Mouse (Mus musculus) intestine, embryonic 14.5 days (tissue): ENCODE results near the gene Ddx39b. TPM values are rescaled to one million over a fixed set of nuclear protein-coding genes. Genes with fewer than 3 reads are reported as not detected.
"Not testable (repeated sequence)": the region's sequence is repeated elsewhere in the genome, so short reads cannot be mapped to it uniquely, and the experiment has no call there.

ENCODE experiments used
- ATAC-seq: fragments of 200-750 bp; cut with Nextera tagmentation; replicated peaks from 2 replicates; pipeline ENCODE4 v1.8.0; 2017; ENCODE audit warnings: low read depth, moderate number of reproducible peaks, moderate TSS enrichment, moderate library complexity; ENCODE audit not compliant: low FRiP score, low TSS enrichment
- DNase-seq: peaks from one replicate; pipeline ENCODE4 v3.0.0-alpha.2; 2018; ENCODE audit warnings: low spot score
- H3K27ac ChIP-seq: fragments of 300-500 bp; sonication (generic); 2 replicates; pipeline ENCODE4 v1.5.1; 2014; ENCODE audit warnings: low read depth, mild to moderate bottlenecking, control low read depth
- H3K27me3 ChIP-seq: fragments of 300-500 bp; sonication (generic); replicated peaks from 2 replicates; pipeline ENCODE4 v1.6.1; 2014; ENCODE audit warnings: low read length, control low read depth; ENCODE audit not compliant: control insufficient read depth, insufficient read depth
- H3K36me3 ChIP-seq: fragments of 300-500 bp; sonication (generic); 2 replicates; pipeline ENCODE4 v1.6.1; 2014; ENCODE audit warnings: low read length, control low read depth; ENCODE audit not compliant: control insufficient read depth, insufficient read depth
- H3K4me1 ChIP-seq: fragments of 300-500 bp; sonication (generic); replicated peaks from 2 replicates; pipeline ENCODE4 v1.6.1; 2014; ENCODE audit warnings: low read length, control low read depth, mixed read lengths; ENCODE audit not compliant: control insufficient read depth, insufficient read depth
- H3K4me2 ChIP-seq: fragments of 300-500 bp; sonication (generic); 2 replicates; pipeline ENCODE4 v1.6.1; 2014; ENCODE audit warnings: low read length
- H3K4me3 ChIP-seq: fragments of 300-500 bp; sonication (generic); 2 replicates; pipeline ENCODE4 v1.5.1; 2014; ENCODE audit warnings: low read depth, low read length, control low read depth, mixed read lengths
- H3K9ac ChIP-seq: fragments of 300-500 bp; sonication (generic); 2 replicates; pipeline ENCODE4 v1.6.1; 2014; ENCODE audit warnings: mild to moderate bottlenecking, low read length
- H3K9me3 ChIP-seq: fragments of 300-500 bp; sonication (generic); 2 replicates; pipeline ENCODE4 v1.6.1; 2016; ENCODE audit warnings: low read length, control low read depth; ENCODE audit not compliant: control insufficient read depth
- WGBS: fragments of 180-500 bp; shearing (Covaris S2); extraction: QIAGEN DNeasy Blood & Tissue Kit; methylation state at CpG from one replicate; pipeline ENCODE4 v1.1.7; 2014; 5-methylcytosine and 5-hydroxymethylcytosine counted together
- polyA plus RNA-seq: library from polyadenylated mRNA; unstranded; fragments of >200 nt; fragmentation: Nextera tagmentation; extraction: Ambion mirVana; gene quantifications from 2 replicates; pipeline ENCODE4 v1.2.1, GENCODE M21; 2014

Gene Ddx39b
- polyA plus RNA-seq, 1 experiment from 2014 or later, result 458 TPM

GRCm38 (mm10) chr17:35225456-35225855, 16.1 kb upstream of the Ddx39b start:
- H3K4me3 ChIP-seq, result no peak overlapping the region
- DNase-seq (no peak), ATAC-seq (no peak)
- no peak overlapping the region for H3K4me2 ChIP-seq
- WGBS, result 94% methylated on average over 5 of the region's 5 CpGs
- H3K9ac ChIP-seq, result no peak overlapping the region
- H3K4me1 ChIP-seq, result peaks cover 14% of the 10 kb centered on the region
- no peaks in the 10 kb centered on the region for H3K27me3 ChIP-seq
- H3K9me3 ChIP-seq, result no peaks in the 10 kb centered on the region
- H3K27ac ChIP-seq, result no peak overlapping the region
- peaks cover 28% of the 10 kb centered on the region for H3K36me3 ChIP-seq

- H3K27ac ChIP-seq, result no peak overlapping the region
- H3K27me3 ChIP-seq, result no peaks in the 10 kb centered on the region
- DNase-seq, result no peak
- H3K4me3 ChIP-seq, result no peak overlapping the region
- H3K9ac ChIP-seq, result no peak overlapping the region
- H3K4me1 ChIP-seq, result peaks cover 11% of the 10 kb centered on the region
- WGBS, result 78% methylated on average over 14 of the region's 14 CpGs
- no peak overlapping the region for H3K4me2 ChIP-seq
- ATAC-seq, result no peak
- H3K9me3 ChIP-seq, result no peaks in the 10 kb centered on the region
- peaks cover 35% of the 10 kb centered on the region for H3K36me3 ChIP-seq
These were observed 14.9 kb upstream of the Ddx39b start for GRCm38 (mm10) chr17:35226561-35227046.

- H3K9ac ChIP-seq, result no peak overlapping the region
- H3K4me3 ChIP-seq, result no peak overlapping the region
- 94% methylated on average over 10 of the region's 10 CpGs for WGBS
- peaks cover 38% of the 10 kb centered on the region for H3K4me1 ChIP-seq
- no peaks in the 10 kb centered on the region for H3K9me3 ChIP-seq
- no peaks in the 10 kb centered on the region for H3K27me3 ChIP-seq
- DNase-seq (no peak), ATAC-seq (no peak)
- no peak overlapping the region for H3K4me2 ChIP-seq
- no peak overlapping the region for H3K27ac ChIP-seq
- peaks cover 27% of the 10 kb centered on the region for H3K36me3 ChIP-seq
These were observed 10.5 kb upstream of the Ddx39b start for GRCm38 (mm10) chr17:35231022-35231421.

- 19% methylated on average over 12 of the region's 12 CpGs for WGBS
These were observed 9.5 kb upstream of the Ddx39b start for GRCm38 (mm10) chr17:35232043-35232442.

GRCm38 (mm10) chr17:35232659-35233058, 8.9 kb upstream of the Ddx39b start:
- 57% methylated on average over 5 of the region's 5 CpGs for WGBS

More at GRCm38 (mm10) chr17:35232043-35232442, 9.5 kb upstream of the Ddx39b start:
- Histone ChIP-seq H3K4me3 (no peak overlapping the region), H3K36me3 (peaks cover 27% of the 10 kb centered on the region), H3K27ac (peak overlapping the region; percentile 96; the same call in 1 of the 2 replicates), H3K4me1 (peaks cover 42% of the 10 kb centered on the region), H3K4me2 (peak overlapping the region; percentile 15; the same call in 1 of the 2 replicates), H3K9ac (no peak overlapping the region), H3K27me3 (no peaks in the 10 kb centered on the region), H3K9me3 (no peaks in the 10 kb centered on the region)
- ATAC-seq (no peak), DNase-seq (peak; percentile 97)

GRCm38 (mm10) chr17:35233114-35233980, 8.2 kb upstream of the Ddx39b start, which contains the start of gene Atp6v1g2:
TSS of gene Atp6v1g2 (plus strand) at chr17:35233660.
- 0 out of 2 replicates have a peak, but pooled peaks have one; percentile 2 for ATAC-seq
- H3K4me1 ChIP-seq, result peaks cover 42% of the 10 kb centered on the region
- peak within 1 kb of the TSS; percentile 73 for H3K9ac ChIP-seq
- H3K36me3 ChIP-seq, result peaks cover 25% of the 10 kb centered on the region
- peak within 1 kb of the TSS; percentile 84 for H3K4me2 ChIP-seq
- no peak for DNase-seq
- WGBS, result 39% methylated on average over 18 of the region's 18 CpGs
- peak within 1 kb of the TSS; percentile 96 for H3K27ac ChIP-seq
- H3K4me3 ChIP-seq, result peak within 1 kb of the TSS; percentile 59
- H3K27me3 ChIP-seq, result no peaks in the 10 kb centered on the region
- H3K9me3 ChIP-seq, result no peaks in the 10 kb centered on the region

More at GRCm38 (mm10) chr17:35232659-35233058, 8.9 kb upstream of the Ddx39b start:
- ATAC-seq (no peak), DNase-seq (no peak)
- H3K9ac ChIP-seq, result no peak overlapping the region
- no peaks in the 10 kb centered on the region for H3K27me3 ChIP-seq
- H3K27ac ChIP-seq, result peak overlapping the region; percentile 96
- H3K4me2 ChIP-seq, result peak overlapping the region; percentile 84; the same call in 1 of the 2 replicates
- H3K9me3 ChIP-seq, result no peaks in the 10 kb centered on the region
- peaks cover 42% of the 10 kb centered on the region for H3K4me1 ChIP-seq
- no peak overlapping the region for H3K4me3 ChIP-seq
- peaks cover 27% of the 10 kb centered on the region for H3K36me3 ChIP-seq

GRCm38 (mm10) chr17:35234090-35234489, 7.5 kb upstream of the Ddx39b start:
- Histone ChIP-seq H3K4me3 (peak overlapping the region; percentile 59; the same call in 1 of the 2 replicates), H3K4me1 (peaks cover 42% of the 10 kb centered on the region)
- H3K27me3 ChIP-seq, result not testable (repeated sequence)

GRCm38 (mm10) chr17:35234903-35235302, 6.6 kb upstream of the Ddx39b start:
- Histone ChIP-seq H3K9me3 (no peaks in the 10 kb centered on the region), H3K27ac (peak overlapping the region; percentile 96), H3K4me1 (peaks cover 39% of the 10 kb centered on the region), H3K36me3 (peaks cover 10% of the 10 kb centered on the region; the same call in 1 of the 2 replicates), H3K9ac (peak overlapping the region; percentile 73), H3K4me3 (peak overlapping the region; percentile 59), H3K4me2 (peak overlapping the region; percentile 84), H3K27me3 (no peaks in the 10 kb centered on the region)
- DNase-seq (peak; percentile 79), ATAC-seq (0 out of 2 replicates have a peak, but pooled peaks have one; percentile 2)
- 3% methylated on average over 31 of the region's 31 CpGs for WGBS

More at GRCm38 (mm10) chr17:35234090-35234489, 7.5 kb upstream of the Ddx39b start:
- ATAC-seq, DNase-seq, H3K9me3 ChIP-seq, H3K9ac ChIP-seq: not testable (repeated sequence)
- Histone ChIP-seq H3K36me3 (peaks cover 18% of the 10 kb centered on the region), H3K27ac (peak overlapping the region; percentile 96), H3K4me2 (peak overlapping the region; percentile 84)
- 86% methylated on average over 7 of the region's 7 CpGs for WGBS
